21 mouse cellular contexts compared by ENCODE assay signal in the genomic region with DNA sequence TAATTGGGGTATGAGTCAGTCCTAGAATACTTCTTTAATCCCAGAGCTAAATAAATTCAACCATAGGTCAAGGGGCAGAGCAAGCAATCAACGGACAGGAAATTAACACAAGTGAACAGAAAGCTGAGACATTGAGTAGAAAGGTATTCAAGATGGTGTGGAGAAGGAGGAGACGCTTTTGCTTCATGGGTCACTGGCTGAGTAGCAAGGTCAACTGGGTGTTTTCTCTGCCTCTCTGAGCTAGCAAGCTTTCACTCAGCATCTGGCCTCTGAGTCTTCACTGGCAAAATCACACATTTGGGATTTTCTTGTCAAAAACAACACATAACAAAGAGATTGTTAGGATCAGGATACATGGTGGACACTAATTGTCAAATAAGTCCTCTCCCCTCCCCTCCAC.
DNase-seq lines count a peak whose midpoint lies in the region; ATAC-seq lines count a peak whose summit lies in the region.
"Had no signal": no experiment of that assay in that cellular context is flagged by ENCODE, and none has a peak within 500 bp of the region (broad histone marks: within the 10 kb centered on the region; RNA-seq: fewer than 3 reads in every experiment).

No protein-coding gene starts in this region.

- no peaks in the 10 kb centered on the region for H3K9me3 ChIP-seq in kidney, embryonic 14.5 days (ENCODE audit: control insufficient read depth, low read length)
- H3K9me3 ChIP-seq in midbrain, embryonic 11.5 days (ENCODE audit: control insufficient read depth, low read length) = no peaks in the 10 kb centered on the region
- no peaks in the 10 kb centered on the region for H3K9me3 ChIP-seq in midbrain, embryonic 14.5 days (ENCODE audit: control insufficient read depth, low read length)
- H3K9me3 ChIP-seq in embryonic facial prominence, embryonic 10.5 days = no peaks in the 10 kb centered on the region
- H3K9me3 ChIP-seq: hindbrain, embryonic 15.5 days had no signal

- no peaks in the 10 kb centered on the region for H3K27me3 ChIP-seq in kidney, embryonic 14.5 days (ENCODE audit: control insufficient read depth, insufficient read depth, low read length)
- H3K27me3 ChIP-seq in midbrain, embryonic 11.5 days (ENCODE audit: control insufficient read depth, insufficient read depth, low read length) = no peaks in the 10 kb centered on the region
- no peaks in the 10 kb centered on the region for H3K27me3 ChIP-seq in midbrain, embryonic 14.5 days (ENCODE audit: control insufficient read depth, insufficient read depth, low read length)
- H3K27me3 ChIP-seq in embryonic facial prominence, embryonic 10.5 days (replicated peaks; ENCODE audit: low read depth, poor library complexity, severe bottlenecking) = no peaks in the 10 kb centered on the region
- H3K27me3 ChIP-seq: CH12.LX; hindbrain, embryonic 15.5 days; Patski had no signal

- 17% methylated on average over 2 of the region's 2 CpGs for WGBS in kidney, embryonic 14.5 days
- WGBS in midbrain, embryonic 11.5 days = 18% methylated on average over 2 of the region's 2 CpGs
- WGBS in midbrain, embryonic 14.5 days = 20% methylated on average over 2 of the region's 2 CpGs
- 20% methylated on average over 2 of the region's 2 CpGs for WGBS in embryonic facial prominence, embryonic 10.5 days

- H3K4me1 ChIP-seq in kidney, embryonic 14.5 days (ENCODE audit: control insufficient read depth, insufficient read depth, low read length) = no peaks in the 10 kb centered on the region
- H3K4me1 ChIP-seq in midbrain, embryonic 11.5 days (ENCODE audit: control insufficient read depth, insufficient read depth, low read length) = no peaks in the 10 kb centered on the region
- H3K4me1 ChIP-seq in midbrain, embryonic 14.5 days (ENCODE audit: control insufficient read depth, insufficient read depth, low read length) = no peaks in the 10 kb centered on the region
- no peaks in the 10 kb centered on the region for H3K4me1 ChIP-seq in embryonic facial prominence, embryonic 10.5 days
- H3K4me1 ChIP-seq: hindbrain, embryonic 15.5 days had no signal

- DNase-seq in kidney, postnatal 10 days = no peak
- peak; percentile 51 for DNase-seq in midbrain, embryonic 11.5 days (ENCODE audit: low spot score, missing footprints)
- DNase-seq in midbrain, embryonic 14.5 days = no peak
- DNase-seq in embryonic facial prominence, embryonic 10.5 days (ENCODE audit: low spot score) = peak; percentile 28
- DNase-seq in right cerebral cortex, postnatal 4 days = no peak
- DNase-seq: adrenal gland, postnatal 14 days; cerebellum, adult 11-12 months; cerebellum, adult 9-10 months; cerebellum, postnatal 25 days; gastrocnemius, adult 2 months; gastrocnemius, postnatal 25 days; heart, adult 11 months; heart, postnatal 10 days; heart, postnatal 4 days had no signal

- H3K27ac ChIP-seq in kidney, embryonic 14.5 days (ENCODE audit: low read depth, low read length) = no peak overlapping the region
- no peak overlapping the region for H3K27ac ChIP-seq in midbrain, embryonic 11.5 days (ENCODE audit: low read depth, low read length)
- no peak overlapping the region for H3K27ac ChIP-seq in midbrain, embryonic 14.5 days (replicated peaks; ENCODE audit: low read depth, low read length)
- H3K27ac ChIP-seq in embryonic facial prominence, embryonic 10.5 days (replicated peaks) = no peak overlapping the region
- H3K27ac ChIP-seq: gastrocnemius, adult 2 months; hindbrain, embryonic 15.5 days had no signal

- no peak overlapping the region for H3K4me2 ChIP-seq in kidney, embryonic 14.5 days (replicated peaks; ENCODE audit: low read depth, low read length)
- no peak overlapping the region for H3K4me2 ChIP-seq in midbrain, embryonic 11.5 days
- no peak overlapping the region for H3K4me2 ChIP-seq in midbrain, embryonic 14.5 days (ENCODE audit: low read length)
- H3K4me2 ChIP-seq: hindbrain, embryonic 15.5 days had no signal

- ATAC-seq in kidney, embryonic 14.5 days (ENCODE audit: low FRiP score, low TSS enrichment) = peak; percentile 80
- no peak for ATAC-seq in midbrain, embryonic 11.5 days (ENCODE audit: low FRiP score)
- ATAC-seq in midbrain, embryonic 14.5 days (ENCODE audit: low FRiP score, low TSS enrichment) = no peak
- ATAC-seq: activated CD4-positive, CD25-positive, alpha-beta regulatory T cell, adult 4 months; forebrain, embryonic 14.5 days; inflammation-experienced regulatory T-cells, adult 6 months; Patski had no signal

- H3K4me3 ChIP-seq in kidney, embryonic 14.5 days (ENCODE audit: low read length) = no peak overlapping the region
- H3K4me3 ChIP-seq in midbrain, embryonic 11.5 days (ENCODE audit: low read depth, low read length) = no peak overlapping the region
- H3K4me3 ChIP-seq in midbrain, embryonic 14.5 days (replicated peaks; ENCODE audit: low read depth, low read length) = no peak overlapping the region
- no peak overlapping the region for H3K4me3 ChIP-seq in embryonic facial prominence, embryonic 10.5 days
- H3K4me3 ChIP-seq: gastrocnemius, adult 2 months; hindbrain, embryonic 15.5 days had no signal

- H3K9ac ChIP-seq in kidney, embryonic 14.5 days (ENCODE audit: low read depth, low read length) = no peak overlapping the region
- no peak overlapping the region for H3K9ac ChIP-seq in midbrain, embryonic 11.5 days (ENCODE audit: low read length)
- no peak overlapping the region for H3K9ac ChIP-seq in midbrain, embryonic 14.5 days (replicated peaks; ENCODE audit: low read length)
- H3K9ac ChIP-seq: hindbrain, embryonic 15.5 days had no signal

- H3K36me3 ChIP-seq in kidney, embryonic 14.5 days (ENCODE audit: control insufficient read depth, insufficient read depth, low read length) = no peaks in the 10 kb centered on the region
- no peaks in the 10 kb centered on the region for H3K36me3 ChIP-seq in midbrain, embryonic 11.5 days (ENCODE audit: control insufficient read depth, insufficient read depth, low read length)
- no peaks in the 10 kb centered on the region for H3K36me3 ChIP-seq in midbrain, embryonic 14.5 days (ENCODE audit: control insufficient read depth, insufficient read depth, low read length)
- no peaks in the 10 kb centered on the region for H3K36me3 ChIP-seq in embryonic facial prominence, embryonic 10.5 days (replicated peaks)
- H3K36me3 ChIP-seq: hindbrain, embryonic 15.5 days had no signal

Comparison
In these comparisons a context has a peak if more than half of its experiments do, and no peak if none do; other contexts are left out.
1. DNase-seq: peak in midbrain, embryonic 11.5 days (single experiment) and embryonic facial prominence, embryonic 10.5 days (single experiment); none in kidney, postnatal 10 days (single experiment), midbrain, embryonic 14.5 days (single experiment) and right cerebral cortex, postnatal 4 days (single experiment).